Mouse (Mus musculus): ENCODE data around the gene Gal3st2c.

- TF ChIP-seq POLR2A (IDR thresholded peaks at IDR 0.05; ENCODE audit: low read depth, low read length) (no peak), CTCF (IDR thresholded peaks at IDR 0.05; ENCODE audit: extremely low read depth, insufficient read depth, insufficient read length, insufficient replicate concordance) (no peak)
These were observed 4.1 kb upstream of the Gal3st2c start for GRCm38 (mm10) chr1:93986167-93986566.

Measured in spleen, adult 2 months (tissue).